Mouse (Mus musculus) CH12.LX (cell line): ENCODE data around the gene Epc2.
A peak's percentile ranks its signal among the peaks of the same experiment; 100 is the strongest.

Experiments
- CTCF ChIP-seq, 2 experiments: IDR thresholded peaks in 1 of 2; conservative IDR thresholded peaks in 1 of 2; 2 replicates each; pipeline ENCODE4 v1.5.1; 2011 to 2012; ENCODE audit warnings: low read depth in 2 of 2, low read length in 2 of 2, improper control_type of control experiment in 1 of 2, inconsistent platforms in 1 of 2, mild to moderate bottlenecking in 1 of 2, moderate library complexity in 1 of 2
- JUN ChIP-seq: IDR thresholded peaks from 2 replicates; pipeline ENCODE4 v1.6.1; 2011; ENCODE audit warnings: low read depth, mild to moderate bottlenecking, low read length, improper control_type of control experiment, moderate library complexity; ENCODE audit not compliant: insufficient read depth
- SIN3A ChIP-seq: IDR thresholded peaks from 2 replicates; pipeline ENCODE4 v1.6.1; 2012; ENCODE audit warnings: low read length, improper control_type of control experiment, inconsistent platforms
- ZC3H11A ChIP-seq: IDR thresholded peaks from 2 replicates; pipeline ENCODE4 v1.6.1; 2012; ENCODE audit warnings: low read depth, mild to moderate bottlenecking, inconsistent platforms, low read length, improper control_type of control experiment
- ZNF384 ChIP-seq: IDR thresholded peaks from 2 replicates; pipeline ENCODE4 v1.6.1; 2012; ENCODE audit warnings: low read depth, low read length, improper control_type of control experiment, inconsistent platforms

- TF ChIP-seq CTCF (conservative IDR thresholded peaks at IDR 0.05 in 1 of 2, IDR thresholded peaks at IDR 0.05 in 1 of 2; ENCODE audit: low read depth in 2 of 2, low read length in 2 of 2) (peak in 1 of 2 experiments; percentile 44; a peak in 2 of 4 replicates), SIN3A (no peak), JUN (no peak), ZC3H11A (no peak), ZNF384 (no peak)
These were observed 5.0 kb upstream of the Epc2 start for GRCm38 (mm10) chr2:49446238-49446637.
